Mouse (Mus musculus) myocyte (in vitro differentiated cells): ENCODE measurements around the gene Pcna.

ENCODE experiments used
- CEBPB ChIP-seq: IDR thresholded peaks from 2 replicates; pipeline ENCODE4 v1.6.1; 2011; ENCODE audit warnings: mild to moderate bottlenecking, moderate library complexity; ENCODE audit not compliant: poor library complexity, insufficient read depth, severe bottlenecking
- E2F4 ChIP-seq: IDR thresholded peaks from one replicate; pipeline ENCODE4 v1.6.1; 2011; ENCODE audit warnings: mild to moderate bottlenecking, control low read depth, moderate library complexity; ENCODE audit not compliant: insufficient read depth
- MAX ChIP-seq: IDR thresholded peaks from one replicate; pipeline ENCODE4 v1.6.1; 2011; ENCODE audit warnings: low read depth, mild to moderate bottlenecking, control low read depth
- MYOD1 ChIP-seq, 3 experiments: IDR thresholded peaks; one replicate each; pipeline ENCODE4 v1.6.1; 2011; ENCODE audit warnings: control low read depth in 2 of 3, low read depth in 2 of 3, mild to moderate bottlenecking in 2 of 3, moderate library complexity in 1 of 3; ENCODE audit not compliant: insufficient read length in 2 of 3, control insufficient read depth in 1 of 3
- MYOG ChIP-seq, 3 experiments: IDR thresholded peaks; one replicate each; pipeline ENCODE4 v1.6.1; 2011; ENCODE audit warnings: control low read depth in 2 of 3, low read depth in 2 of 3, mild to moderate bottlenecking in 2 of 3; ENCODE audit not compliant: insufficient read length in 2 of 3, control insufficient read depth in 1 of 3, insufficient read depth in 1 of 3
- POLR2A ChIP-seq: IDR thresholded peaks from one replicate; pipeline ENCODE4 v1.6.1; 2011; ENCODE audit warnings: low read depth, mild to moderate bottlenecking, control low read depth, moderate library complexity; ENCODE audit not compliant: insufficient read length
- POLR2AphosphoS2 ChIP-seq: IDR thresholded peaks from one replicate; pipeline ENCODE4 v1.6.1; 2011; ENCODE audit warnings: low read depth, control low read depth; ENCODE audit not compliant: insufficient read length
- REST ChIP-seq: IDR thresholded peaks from one replicate; pipeline ENCODE4 v1.6.1; 2011; ENCODE audit warnings: mild to moderate bottlenecking, control low read depth, moderate library complexity; ENCODE audit not compliant: insufficient read depth, insufficient read length
- SRF ChIP-seq: IDR thresholded peaks from one replicate; pipeline ENCODE4 v1.6.1; 2011; ENCODE audit warnings: low read depth; ENCODE audit not compliant: control insufficient read depth, insufficient read length
- TCF12 ChIP-seq: IDR thresholded peaks from one replicate; pipeline ENCODE4 v1.6.1; 2011; ENCODE audit warnings: mild to moderate bottlenecking, control low read depth; ENCODE audit not compliant: poor library complexity, insufficient read depth, severe bottlenecking
- TCF3 ChIP-seq: IDR thresholded peaks from one replicate; pipeline ENCODE4 v1.6.1; 2011; ENCODE audit warnings: low read depth, control low read depth; ENCODE audit not compliant: insufficient read length
- USF1 ChIP-seq: IDR thresholded peaks from one replicate; pipeline ENCODE4 v1.6.1; 2011; ENCODE audit warnings: low read depth, mild to moderate bottlenecking, control low read depth, moderate library complexity

DNA sequence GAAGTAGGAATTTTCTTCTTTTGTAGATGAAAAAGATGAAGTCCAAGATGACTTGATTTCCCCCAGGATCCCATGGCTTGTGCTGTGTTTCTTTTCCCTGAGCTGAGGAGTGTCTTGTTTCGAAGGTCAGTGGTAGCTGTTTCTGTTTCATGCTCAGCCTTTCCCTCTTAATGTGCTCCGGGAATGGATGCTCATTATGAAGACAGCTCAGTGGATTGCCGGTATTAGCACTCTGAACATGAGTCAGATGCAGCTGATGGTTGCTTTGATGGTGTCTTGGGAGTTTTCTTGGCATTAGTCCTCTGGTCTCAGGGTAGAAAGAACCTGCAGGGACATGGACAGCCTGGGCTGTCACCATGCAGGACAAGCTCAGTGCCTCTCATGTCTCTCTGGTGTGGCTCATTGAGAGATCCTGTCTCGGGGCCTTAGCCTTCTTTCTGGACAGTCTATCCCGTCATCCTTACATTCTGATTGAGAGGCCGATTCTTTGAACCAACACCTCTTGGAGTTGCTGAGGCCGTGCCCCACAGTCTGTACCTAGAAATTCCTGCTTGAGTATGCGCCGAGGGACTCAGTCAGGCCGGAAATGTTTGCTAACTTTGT is 27.5 kb upstream of the Pcna start:
- TF ChIP-seq POLR2A, result no peak
- no peak for TF ChIP-seq CEBPB
- TF ChIP-seq TCF3, result no peak
- TF ChIP-seq USF1, result no peak
- TF ChIP-seq TCF12, result no peak
- no peak for TF ChIP-seq MAX
- TF ChIP-seq E2F4, result no peak
- no peak for TF ChIP-seq MYOD1 (IDR thresholded peaks at IDR 0.05; ENCODE audit: control insufficient read depth in 1 of 3, insufficient read length in 2 of 3, low read depth in 2 of 3)
- no peak for TF ChIP-seq POLR2AphosphoS2
- no peak for TF ChIP-seq MYOG (IDR thresholded peaks at IDR 0.05; ENCODE audit: control insufficient read depth in 1 of 3, insufficient read depth in 1 of 3, insufficient read length in 2 of 3, low read depth in 2 of 3)
- no peak for TF ChIP-seq SRF
- no peak for TF ChIP-seq REST
